Mouse (Mus musculus) gastrocnemius, postnatal 10 days (tissue): ENCODE results near the gene Fubp3. TPM values are rescaled to one million over a fixed set of nuclear protein-coding genes. Genes with fewer than 3 reads are reported as not detected.

Experiments used
- microRNA-seq, 2 experiments: library from miRNA; unstranded; fragments of <30 nt; microRNA quantifications; one replicate each; pipeline ENCODE4 v1.2.0; 2021
- total RNA-seq, 2 experiments: library from RNA; stranded (reverse); gene quantifications; 2 replicates each; pipeline ENCODE4 v1.2.3; 2021

Gene Fubp3
- total RNA-seq, 2 experiments from 2014 or later, result 22.4 to 30.2 TPM

Small RNA genes lying within 50 kb of the gene (microRNA-seq; reads per million reads assigned to microRNA genes)
- 0.64 to 0.75 reads per million in 2 experiments for gene Mir6998

Other genes with a start within 250 kb of the Fubp3 start
- 1 to 10 TPM; 1.5 to 1.9 TPM for gene Ass1, start 102.4 kb upstream of the Fubp3 start, total RNA-seq
- not detected for gene Prdm12, start 67.4 kb downstream of the Fubp3 start, total RNA-seq
- 10 to 100 TPM; 12.9 to 13.9 TPM for gene Exosc2, start 98.1 kb downstream of the Fubp3 start, total RNA-seq
- gene Abl1, start 115.7 kb downstream of the Fubp3 start, total RNA-seq, result 10 to 100 TPM; 39.2 to 51.8 TPM
- not detected for gene Qrfp, start 237.9 kb downstream of the Fubp3 start, total RNA-seq